Mouse (Mus musculus) neural tube, embryonic 14.5 days (tissue): ENCODE results near the gene Adamtsl3. TPM values are rescaled to one million over a fixed set of nuclear protein-coding genes. Genes with fewer than 3 reads are reported as not detected.

Source experiments
- ATAC-seq: fragments of 200-750 bp; cut with Nextera tagmentation; 2 replicates; pipeline ENCODE4 v1.8.0; 2017; ENCODE audit warnings: low read depth, mild to moderate bottlenecking, moderate TSS enrichment, moderate library complexity
- H3K27ac ChIP-seq: fragments of 300-500 bp; sonication (generic); 2 replicates; pipeline ENCODE4 v1.5.1; 2014; ENCODE audit warnings: low read depth, mild to moderate bottlenecking, control low read depth, low read length, moderate library complexity, mixed read lengths
- H3K27me3 ChIP-seq: fragments of 300-500 bp; sonication (generic); 2 replicates; pipeline ENCODE4 v1.6.1; 2014; ENCODE audit warnings: low read length; ENCODE audit not compliant: control insufficient read depth, insufficient read depth
- H3K36me3 ChIP-seq: fragments of 300-500 bp; sonication (generic); 2 replicates; pipeline ENCODE4 v1.6.1; 2014; ENCODE audit warnings: low read length, mixed read lengths; ENCODE audit not compliant: control insufficient read depth, insufficient read depth
- H3K4me1 ChIP-seq: fragments of 300-500 bp; sonication (generic); 2 replicates; pipeline ENCODE4 v1.6.1; 2014; ENCODE audit warnings: low read length; ENCODE audit not compliant: control insufficient read depth, insufficient read depth
- H3K4me2 ChIP-seq: fragments of 300-500 bp; sonication (generic); 2 replicates; pipeline ENCODE4 v1.6.1; 2014; ENCODE audit warnings: mild to moderate bottlenecking, low read depth, low read length, control low read depth
- H3K4me3 ChIP-seq: fragments of 300-500 bp; sonication (generic); 2 replicates; pipeline ENCODE4 v1.5.1; 2014; ENCODE audit warnings: low read depth, low read length, control low read depth, mixed read lengths
- H3K9ac ChIP-seq: fragments of 300-500 bp; sonication (generic); replicated peaks from 2 replicates; pipeline ENCODE4 v1.6.1; 2014; ENCODE audit warnings: low read depth, mild to moderate bottlenecking, control low read depth, low read length, mixed read lengths
- H3K9me3 ChIP-seq: fragments of 300-500 bp; sonication (generic); 2 replicates; pipeline ENCODE4 v1.6.1; 2016; ENCODE audit warnings: low read length; ENCODE audit not compliant: control insufficient read depth
- WGBS: fragments of 180-500 bp; shearing (Covaris S2); extraction: QIAGEN DNeasy Blood & Tissue Kit; methylation state at CpG from one replicate; pipeline ENCODE4 v1.1.7; 2014; 5-methylcytosine and 5-hydroxymethylcytosine counted together
- polyA plus RNA-seq: library from polyadenylated mRNA; unstranded; fragments of >200 nt; fragmentation: Nextera tagmentation; extraction: Ambion mirVana; gene quantifications from 2 replicates; pipeline ENCODE4 v1.2.1, GENCODE M21; 2014

Gene Adamtsl3
- polyA plus RNA-seq, 1 experiment from 2014 or later, result 1.4 TPM

- ATAC-seq, result peak; percentile 61; the same call in 1 of the 2 replicates
- Histone ChIP-seq H3K27ac (0 out of 2 replicates have a peak overlapping the region, but pooled peaks have one; percentile 23), H3K9ac (no peak overlapping the region), H3K9me3 (no peaks in the 10 kb centered on the region), H3K36me3 (no peaks in the 10 kb centered on the region), H3K27me3 (no peaks in the 10 kb centered on the region), H3K4me3 (no peak overlapping the region), H3K4me2 (no peak overlapping the region), H3K4me1 (no peaks in the 10 kb centered on the region)
- WGBS, result 50% methylated on average over 12 of the region's 12 CpGs
Measured at GRCm38 (mm10) chr7:82533747-82534504, 198.4 kb downstream of the Adamtsl3 start.

- Histone ChIP-seq H3K27ac (no peak overlapping the region), H3K4me3 (no peak overlapping the region), H3K36me3 (no peaks in the 10 kb centered on the region), H3K4me2 (no peak overlapping the region), H3K4me1 (no peaks in the 10 kb centered on the region), H3K9me3 (no peaks in the 10 kb centered on the region), H3K27me3 (no peaks in the 10 kb centered on the region), H3K9ac (no peak overlapping the region)
- peak; percentile 58; the same call in 1 of the 2 replicates for ATAC-seq
- WGBS, result 69% methylated on average over 6 of the region's 6 CpGs
Measured at GRCm38 (mm10) chr7:82544390-82544919, 209.0 kb downstream of the Adamtsl3 start.

GRCm38 (mm10) chr7:82552005-82552404 is 216.5 kb downstream of the Adamtsl3 start:
- 81% methylated on average over 1 of the region's 1 CpGs for whole genome bisulfite sequencing
- no peaks in the 10 kb centered on the region for H3K36me3 ChIP-seq
- no peak for ATAC-seq
- H3K27me3 ChIP-seq, result no peaks in the 10 kb centered on the region
- H3K9me3 ChIP-seq, result no peaks in the 10 kb centered on the region
- no peak overlapping the region for H3K27ac ChIP-seq
- no peak overlapping the region for H3K4me2 ChIP-seq
- no peak overlapping the region for H3K9ac ChIP-seq
- H3K4me3 ChIP-seq, result no peak overlapping the region
- H3K4me1 ChIP-seq, result no peaks in the 10 kb centered on the region

- H3K4me1 ChIP-seq, result no peaks in the 10 kb centered on the region
- H3K4me2 ChIP-seq, result no peak overlapping the region
- no peaks in the 10 kb centered on the region for H3K9me3 ChIP-seq
- no peaks in the 10 kb centered on the region for H3K36me3 ChIP-seq
- ATAC-seq, result no peak
- no peaks in the 10 kb centered on the region for H3K27me3 ChIP-seq
- 87% methylated on average over 5 of the region's 5 CpGs for WGBS
- no peak overlapping the region for H3K9ac ChIP-seq
- no peak overlapping the region for H3K27ac ChIP-seq
- H3K4me3 ChIP-seq, result no peak overlapping the region
Measured at GRCm38 (mm10) chr7:82555803-82556202, 220.3 kb downstream of the Adamtsl3 start.

GRCm38 (mm10) chr7:82556417-82556816 is 220.9 kb downstream of the Adamtsl3 start:
- no peak overlapping the region for H3K9ac ChIP-seq
- 89% methylated on average over 10 of the region's 10 CpGs for WGBS
- H3K9me3 ChIP-seq, result no peaks in the 10 kb centered on the region
- H3K4me2 ChIP-seq, result no peak overlapping the region
- H3K27me3 ChIP-seq, result no peaks in the 10 kb centered on the region
- H3K27ac ChIP-seq, result no peak overlapping the region
- no peaks in the 10 kb centered on the region for H3K4me1 ChIP-seq
- no peaks in the 10 kb centered on the region for H3K36me3 ChIP-seq
- ATAC-seq, result no peak
- H3K4me3 ChIP-seq, result no peak overlapping the region

- no peak overlapping the region for H3K27ac ChIP-seq
- H3K9me3 ChIP-seq, result no peaks in the 10 kb centered on the region
- H3K4me2 ChIP-seq, result no peak overlapping the region
- no peak overlapping the region for H3K4me3 ChIP-seq
- WGBS, result 76% methylated on average over 11 of the region's 11 CpGs
- no peaks in the 10 kb centered on the region for H3K4me1 ChIP-seq
- H3K27me3 ChIP-seq, result no peaks in the 10 kb centered on the region
- no peaks in the 10 kb centered on the region for H3K36me3 ChIP-seq
- no peak for ATAC-seq
- H3K9ac ChIP-seq, result no peak overlapping the region
Measured at GRCm38 (mm10) chr7:82557111-82557510, 221.6 kb downstream of the Adamtsl3 start.

GRCm38 (mm10) chr7:82566688-82567087 is 231.2 kb downstream of the Adamtsl3 start:
- no peak overlapping the region for H3K4me2 ChIP-seq
- H3K27me3 ChIP-seq, result no peaks in the 10 kb centered on the region
- H3K4me3 ChIP-seq, result no peak overlapping the region
- no peaks in the 10 kb centered on the region for H3K4me1 ChIP-seq
- ATAC-seq, result no peak
- WGBS, result 54% methylated on average over 8 of the region's 8 CpGs
- no peaks in the 10 kb centered on the region for H3K9me3 ChIP-seq
- H3K36me3 ChIP-seq, result no peaks in the 10 kb centered on the region
- H3K27ac ChIP-seq, result no peak overlapping the region
- no peak overlapping the region for H3K9ac ChIP-seq

GRCm38 (mm10) chr7:82567811-82568210 is 232.3 kb downstream of the Adamtsl3 start:
- 93% methylated on average over 3 of the region's 3 CpGs for WGBS
- Histone ChIP-seq H3K4me3 (no peak overlapping the region), H3K4me1 (no peaks in the 10 kb centered on the region), H3K36me3 (no peaks in the 10 kb centered on the region), H3K27ac (no peak overlapping the region), H3K9me3 (no peaks in the 10 kb centered on the region), H3K9ac (no peak overlapping the region), H3K4me2 (no peak overlapping the region), H3K27me3 (no peaks in the 10 kb centered on the region)
- ATAC-seq, result no peak

- Histone ChIP-seq H3K9me3 (no peaks in the 10 kb centered on the region), H3K36me3 (no peaks in the 10 kb centered on the region), H3K4me1 (no peaks in the 10 kb centered on the region), H3K27me3 (no peaks in the 10 kb centered on the region), H3K9ac (no peak overlapping the region), H3K4me3 (no peak overlapping the region), H3K4me2 (no peak overlapping the region), H3K27ac (no peak overlapping the region)
- no peak for ATAC-seq
- 71% methylated on average over 1 of the region's 1 CpGs for WGBS
Measured at GRCm38 (mm10) chr7:82572981-82573380, 237.5 kb downstream of the Adamtsl3 start.
